Mouse (Mus musculus): Measurements from ENCODE around the gene Mup19. TPM values are rescaled to one million over a fixed set of nuclear protein-coding genes. Genes with fewer than 3 reads are reported as not detected.
"Not testable (repeated sequence)": the region's sequence is repeated elsewhere in the genome, so short reads cannot be mapped to it uniquely, and the experiment has no call there.

Mup19 gene
- not detected in 2 replicates for polyA plus RNA-seq (2012; ENCODE audit: insufficient read depth, low replicate concordance)

DNA sequence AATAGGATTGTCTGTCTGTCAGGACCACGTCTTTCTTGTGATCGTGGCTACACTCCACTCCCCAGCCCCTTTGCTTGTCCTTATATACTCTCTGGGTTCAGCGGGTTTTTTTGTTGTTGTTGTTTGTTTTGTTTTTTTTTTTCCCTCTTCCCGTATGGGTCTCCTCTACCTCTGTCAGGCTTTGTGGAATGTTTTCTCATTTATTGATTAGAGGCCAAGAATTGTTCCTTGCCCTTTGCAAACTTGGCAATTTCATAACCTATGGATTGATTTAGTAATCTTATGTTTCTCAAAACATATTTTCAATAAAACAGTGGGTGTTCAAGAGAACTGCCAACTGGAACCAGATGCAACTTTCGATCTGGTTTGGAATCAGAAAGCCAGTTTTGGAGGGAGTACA lies at the start of gene Mup19:
Mup19 (minus strand) TSS at position 101 of the 400 bp plus-strand sequence.
- H3K4me3 ChIP-seq (replicated peaks); H3K9me3 ChIP-seq; H3K27me3 ChIP-seq (replicated peaks); H3K4me1 ChIP-seq; H3K36me3 ChIP-seq (replicated peaks; ENCODE audit: low read length): not testable (repeated sequence)

DNA sequence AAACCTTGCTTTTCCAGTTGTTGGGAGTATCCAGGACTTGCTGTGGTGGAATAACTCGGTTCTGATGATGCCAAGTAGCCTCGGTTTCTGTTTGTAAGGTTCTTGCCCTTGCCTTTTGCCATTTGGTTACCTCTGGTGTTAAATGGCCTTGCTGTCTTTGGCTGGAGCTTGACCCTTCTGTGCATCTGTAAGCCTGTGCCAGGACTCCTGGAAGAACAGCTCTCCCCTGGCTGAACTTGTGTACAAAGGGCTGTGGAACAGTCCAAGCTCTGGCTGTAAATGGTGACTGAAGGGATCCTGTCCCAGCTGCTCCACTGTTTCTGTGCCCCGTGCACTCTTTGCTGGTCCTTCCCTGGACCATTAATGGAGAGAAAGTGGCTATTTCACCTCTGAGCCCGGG lies 47.1 kb upstream of the Mup19 start:
- Histone ChIP-seq H3K27me3 (replicated peaks) (no peaks in the 10 kb centered on the region), H3K4me3 (replicated peaks) (no peak overlapping the region), H3K9me3 (peaks cover 16% of the 10 kb centered on the region), H3K4me1 (no peaks in the 10 kb centered on the region), H3K36me3 (replicated peaks; ENCODE audit: low read length) (no peaks in the 10 kb centered on the region)
- no peak for TF ChIP-seq FLI1 (IDR thresholded peaks at IDR 0.05; ENCODE audit: low read length)

DNA sequence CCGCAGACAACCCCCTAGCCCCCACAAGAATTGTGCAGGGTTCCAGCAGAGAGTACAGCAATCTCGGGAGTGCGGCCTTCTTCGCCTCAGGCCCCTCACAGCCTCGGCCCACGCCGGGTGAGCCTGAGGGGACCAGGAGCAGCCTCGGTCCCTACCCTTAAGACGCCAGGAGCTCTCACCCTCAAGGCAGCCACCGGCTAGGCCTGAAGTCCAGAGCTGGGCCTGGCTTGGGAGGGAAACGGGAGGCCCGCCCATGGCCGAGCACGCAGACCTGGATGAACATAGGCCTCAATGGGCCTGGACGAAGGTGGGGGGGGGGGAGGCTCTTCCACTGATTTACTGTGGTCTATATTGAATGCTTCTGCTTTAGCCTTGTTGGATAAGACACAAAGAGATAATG lies 41.1 kb upstream of the Mup19 start:
- Histone ChIP-seq H3K9me3 (peaks cover 27% of the 10 kb centered on the region), H3K27me3 (replicated peaks) (no peaks in the 10 kb centered on the region), H3K4me1 (no peaks in the 10 kb centered on the region), H3K36me3 (replicated peaks; ENCODE audit: low read length) (no peaks in the 10 kb centered on the region), H3K4me3 (replicated peaks) (peak overlapping the region; percentile 50)
- TF ChIP-seq FLI1 (IDR thresholded peaks at IDR 0.05; ENCODE audit: low read length) (no peak), GATA1 (IDR thresholded peaks at IDR 0.05; ENCODE audit: borderline replicate concordance, low read length) (no peak)

DNA sequence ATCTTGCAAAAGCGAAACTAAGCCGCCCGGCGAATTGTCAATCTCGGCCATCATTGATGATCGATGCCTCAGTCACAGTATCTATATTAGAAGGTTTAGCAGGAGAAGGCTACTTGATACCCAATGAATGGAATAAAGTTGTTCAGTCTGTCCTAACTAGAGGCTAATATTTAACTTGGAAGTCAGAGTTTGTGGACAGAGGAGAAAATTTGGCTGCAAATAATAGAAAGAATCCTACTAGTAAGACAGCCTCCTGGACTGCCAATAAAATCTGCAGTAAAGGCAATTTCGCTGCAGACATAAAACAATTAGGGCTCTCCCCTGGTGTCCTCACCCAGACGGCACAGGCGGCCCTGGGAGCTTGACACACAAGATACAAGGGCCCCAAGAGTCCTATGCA lies 40.5 kb upstream of the Mup19 start:
- not testable (repeated sequence) for H3K4me3 ChIP-seq (replicated peaks); H3K36me3 ChIP-seq (replicated peaks; ENCODE audit: low read length); H3K27me3 ChIP-seq (replicated peaks); H3K4me1 ChIP-seq
- peaks cover 27% of the 10 kb centered on the region for H3K9me3 ChIP-seq

DNA sequence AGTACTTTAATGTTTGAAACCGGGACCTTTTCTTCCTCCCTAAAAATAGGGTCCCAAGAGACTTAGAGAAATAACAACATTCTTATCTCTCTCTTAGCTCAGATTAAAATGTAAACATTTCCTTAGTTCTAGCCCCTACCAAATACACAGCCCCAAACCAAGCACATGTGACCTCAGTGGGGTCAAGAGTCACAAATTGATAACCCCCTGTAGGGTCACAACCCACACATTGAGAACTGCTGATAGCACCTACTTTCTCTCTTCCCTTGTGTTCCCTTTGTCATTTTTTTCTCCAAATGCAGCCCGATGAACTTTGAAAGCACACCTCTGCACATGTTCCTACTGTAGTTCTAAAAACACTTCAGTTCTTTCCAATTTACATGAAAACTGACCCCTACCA lies 33.5 kb upstream of the Mup19 start:
- Histone ChIP-seq H3K9me3 (peaks cover 3% of the 10 kb centered on the region; the same call in 1 of the 2 replicates), H3K4me1 (no peaks in the 10 kb centered on the region), H3K36me3 (replicated peaks; ENCODE audit: low read length) (no peaks in the 10 kb centered on the region), H3K4me3 (replicated peaks) (no peak overlapping the region), H3K27me3 (replicated peaks) (no peaks in the 10 kb centered on the region)
- TF ChIP-seq GATA1 (IDR thresholded peaks at IDR 0.05; ENCODE audit: borderline replicate concordance, low read length) = no peak
- TF ChIP-seq FLI1 (IDR thresholded peaks at IDR 0.05; ENCODE audit: low read length) = no peak

DNA sequence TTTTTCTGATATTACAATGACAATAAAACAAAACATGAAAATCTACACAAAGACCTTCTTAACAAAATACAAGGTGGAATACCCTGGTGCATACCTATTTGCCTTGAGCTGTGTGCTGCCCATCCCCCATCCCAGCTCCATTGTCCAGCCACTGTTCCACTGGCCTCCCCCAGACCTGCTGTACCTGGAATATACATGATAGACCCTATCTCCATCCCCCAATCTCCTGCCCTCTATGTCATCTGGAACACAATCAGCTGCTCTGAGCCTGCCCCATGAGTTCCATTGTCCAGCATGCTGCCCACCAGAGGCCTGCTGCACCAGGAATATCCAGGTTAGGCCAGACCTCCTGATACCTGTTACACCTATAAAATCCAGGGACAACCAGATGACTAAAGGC lies 31.4 kb upstream of the Mup19 start:
- Histone ChIP-seq H3K36me3 (replicated peaks; ENCODE audit: low read length) (no peaks in the 10 kb centered on the region), H3K4me3 (replicated peaks) (peak overlapping the region; percentile 42), H3K9me3 (peaks cover 8% of the 10 kb centered on the region; the same call in 1 of the 2 replicates), H3K27me3 (replicated peaks) (no peaks in the 10 kb centered on the region), H3K4me1 (no peaks in the 10 kb centered on the region)
- TF ChIP-seq GATA1 (IDR thresholded peaks at IDR 0.05; ENCODE audit: borderline replicate concordance, low read length) (no peak), FLI1 (IDR thresholded peaks at IDR 0.05; ENCODE audit: low read length) (no peak)

DNA sequence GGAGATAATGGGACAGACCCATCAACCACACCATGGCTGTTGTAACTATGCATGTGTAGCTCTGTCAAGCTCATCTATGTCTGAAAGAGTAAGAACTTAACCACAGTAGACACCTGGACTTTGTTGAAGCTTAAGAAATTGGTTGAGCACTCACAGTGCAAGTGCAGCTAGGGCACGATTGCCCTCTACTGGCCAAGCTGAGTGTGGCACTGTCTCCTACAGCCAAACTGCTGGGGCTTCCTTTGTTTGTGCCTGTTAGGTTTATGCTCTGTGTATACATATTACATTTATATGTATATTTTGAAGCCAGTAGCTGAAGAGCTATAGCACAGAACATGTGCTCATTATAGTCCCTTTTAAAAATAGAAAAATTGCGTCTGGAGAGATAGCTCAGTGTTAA lies 29.1 kb upstream of the Mup19 start:
- not testable (repeated sequence) for H3K27me3 ChIP-seq (replicated peaks); H3K36me3 ChIP-seq (replicated peaks; ENCODE audit: low read length); H3K4me1 ChIP-seq; H3K4me3 ChIP-seq (replicated peaks)
- peaks cover 14% of the 10 kb centered on the region; the same call in 1 of the 2 replicates for H3K9me3 ChIP-seq

DNA sequence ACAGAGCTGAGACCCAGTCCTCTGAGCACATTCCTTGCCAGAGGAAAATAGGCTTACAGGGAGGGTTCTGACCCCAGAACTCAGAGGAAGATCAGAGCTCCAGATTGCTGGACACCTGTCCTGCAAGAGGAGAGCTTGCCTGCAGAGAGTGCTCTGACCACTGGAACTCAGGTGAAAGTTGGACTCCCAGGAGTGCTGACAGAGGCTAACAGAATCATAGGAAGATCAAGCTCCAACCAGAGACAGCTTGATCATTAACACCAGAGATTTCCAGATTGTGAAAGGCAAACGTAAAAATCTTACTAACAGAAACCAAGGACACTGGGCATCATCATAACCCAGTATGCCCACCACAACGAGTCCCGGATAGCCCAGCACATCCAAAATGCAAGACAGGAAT lies 26.9 kb upstream of the Mup19 start:
- not testable (repeated sequence) for H3K4me3 ChIP-seq (replicated peaks); H3K4me1 ChIP-seq; H3K36me3 ChIP-seq (replicated peaks; ENCODE audit: low read length); H3K27me3 ChIP-seq (replicated peaks)
- H3K9me3 ChIP-seq = peaks cover 14% of the 10 kb centered on the region; the same call in 1 of the 2 replicates

DNA sequence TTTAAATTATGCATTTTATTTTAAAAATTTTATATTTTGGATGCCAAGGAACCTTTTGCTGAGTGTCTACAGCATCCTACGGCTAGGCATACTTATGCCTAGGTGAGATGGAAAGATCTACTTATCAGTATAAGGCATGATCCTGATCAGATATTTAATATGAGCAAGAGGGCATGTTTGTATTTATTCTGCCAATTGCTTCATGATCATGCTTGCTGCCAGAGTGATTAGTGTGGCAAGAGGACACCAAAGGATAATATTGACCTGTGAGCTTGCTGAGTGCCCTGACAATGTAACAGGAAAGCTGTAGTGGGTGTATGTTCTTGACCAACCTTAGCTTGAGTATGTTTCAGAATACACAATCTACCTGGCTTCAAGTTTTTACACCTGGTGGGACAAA lies 7.6 kb upstream of the Mup19 start:
- not testable (repeated sequence) for H3K4me1 ChIP-seq; H3K36me3 ChIP-seq (replicated peaks; ENCODE audit: low read length); H3K4me3 ChIP-seq (replicated peaks); H3K27me3 ChIP-seq (replicated peaks); H3K9me3 ChIP-seq

DNA sequence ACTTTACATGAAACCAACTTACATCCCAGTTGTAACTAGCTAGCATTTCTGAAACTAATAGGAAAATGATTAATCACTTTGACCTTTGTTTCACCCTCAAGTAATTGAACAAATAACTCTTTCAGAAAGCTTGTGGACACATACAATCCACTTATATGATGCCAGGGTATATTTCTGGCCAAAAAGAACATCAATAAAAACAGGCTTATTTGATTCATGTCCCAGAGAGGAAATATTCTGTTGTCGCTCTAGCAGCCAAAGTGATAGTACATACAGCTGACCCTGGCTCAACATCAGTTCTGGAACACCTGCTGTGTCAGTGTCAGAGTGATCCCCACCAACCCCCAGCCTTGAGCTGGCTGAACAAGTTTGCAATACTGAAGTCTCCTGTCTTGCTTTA lies 2.2 kb upstream of the Mup19 start:
- H3K4me1 ChIP-seq; H3K27me3 ChIP-seq (replicated peaks); H3K36me3 ChIP-seq (replicated peaks; ENCODE audit: low read length); H3K4me3 ChIP-seq (replicated peaks); H3K9me3 ChIP-seq: not testable (repeated sequence)

Other genes starting within 250 kb of the Mup19 start
- gene Mup17, start 186.4 kb downstream of the Mup19 start, polyA plus RNA-seq (2012; ENCODE audit: insufficient read depth, low replicate concordance) = not detected in 2 replicates
- not detected in 2 replicates for gene Mup18, start 108.1 kb downstream of the Mup19 start, polyA plus RNA-seq (2012; ENCODE audit: insufficient read depth, low replicate concordance)
- gene Mup5, start 53.0 kb upstream of the Mup19 start, polyA plus RNA-seq (2012; ENCODE audit: insufficient read depth, low replicate concordance) = not detected in 2 replicates